Mouse (Mus musculus) neutrophil, adult 65 days (primary cell): ENCODE measurements around the gene Adam34. TPM values are rescaled to one million over a fixed set of nuclear protein-coding genes. Genes with fewer than 3 reads are reported as not detected.

Source experiments
- total RNA-seq: library from RNA; stranded (reverse); gene quantifications from 2 replicates; pipeline ENCODE4 v1.2.4, GENCODE M21; 2023

Gene Adam34
- total RNA-seq: not detected in 2 replicates

GRCm38 (mm10) chr8:43709949-43710348, at the start of gene Adam34:
TSS of gene Adam34 (minus strand) at chr8:43710049.

GRCm38 (mm10) chr8:43627176-43627575, 82.7 kb downstream of the Adam34 start, which contains the start of gene Gm5346:
TSS of gene Gm5346 (minus strand) at chr8:43627276.

Other genes starting within 250 kb of the Adam34 start
- not detected in 2 replicates for gene Adam26b, start 181.9 kb downstream of the Adam34 start, total RNA-seq
- not detected in 2 replicates for gene Adam26a, start 133.3 kb downstream of the Adam34 start, total RNA-seq
- not detected in 2 replicates for gene Gm5346, start 82.8 kb downstream of the Adam34 start, total RNA-seq